Mouse (Mus musculus): ENCODE data around the gene Ifna9. TPM values are rescaled to one million over a fixed set of nuclear protein-coding genes. Genes with fewer than 3 reads are reported as not detected.
A peak's percentile ranks its signal among the peaks of the same experiment; 100 is the strongest.

The Ifna9 gene
- polyA plus RNA-seq, 1 experiment from 2014 or later, result not detected

- Histone ChIP-seq H3K4me3 (ENCODE audit: low read length) (no peak overlapping the region), H3K27me3 (replicated peaks; ENCODE audit: control insufficient read depth, insufficient read depth, low read length) (no peaks in the 10 kb centered on the region), H3K9ac (ENCODE audit: low read depth, low read length) (no peak overlapping the region), H3K4me1 (ENCODE audit: control insufficient read depth, insufficient read depth, low read depth, low read length) (no peaks in the 10 kb centered on the region), H3K27ac (ENCODE audit: low read depth, low read length) (no peak overlapping the region), H3K36me3 (ENCODE audit: control insufficient read depth, insufficient read depth, low read length) (no peaks in the 10 kb centered on the region), H3K9me3 (ENCODE audit: control insufficient read depth, low read length) (no peaks in the 10 kb centered on the region), H3K4me2 (ENCODE audit: low read length) (no peak overlapping the region)
- ATAC-seq, result no peak
- WGBS, result 69% methylated on average over 1 of the region's 1 CpGs
Measured at GRCm38 (mm10) chr4:88547986-88548385, 44.2 kb downstream of the Ifna9 start.

GRCm38 (mm10) chr4:88543649-88544234 lies 48.4 kb downstream of the Ifna9 start:
- no peaks in the 10 kb centered on the region for H3K9me3 ChIP-seq (ENCODE audit: control insufficient read depth, low read length)
- 41% methylated on average over 2 of the region's 2 CpGs for WGBS
- no peaks in the 10 kb centered on the region for H3K4me1 ChIP-seq (ENCODE audit: control insufficient read depth, insufficient read depth, low read depth, low read length)
- peak; percentile 85 for ATAC-seq
- no peaks in the 10 kb centered on the region for H3K27me3 ChIP-seq (replicated peaks; ENCODE audit: control insufficient read depth, insufficient read depth, low read length)
- H3K27ac ChIP-seq (ENCODE audit: low read depth, low read length), result no peak overlapping the region
- no peak overlapping the region for H3K4me2 ChIP-seq (ENCODE audit: low read length)
- no peak overlapping the region for H3K4me3 ChIP-seq (ENCODE audit: low read length)
- no peak overlapping the region for H3K9ac ChIP-seq (ENCODE audit: low read depth, low read length)
- H3K36me3 ChIP-seq (ENCODE audit: control insufficient read depth, insufficient read depth, low read length), result no peaks in the 10 kb centered on the region

Other genes with a start within 250 kb of the Ifna9 start
- 4.2 and 4.8 TPM in 2 replicates for gene Hacd4, start 153.5 kb downstream of the Ifna9 start, polyA plus RNA-seq (2015; fragmentation: Nextera tagmentation; extraction: Ambion mirVana)
- not detected in 2 replicates for gene Ifnb1, start 69.6 kb downstream of the Ifna9 start, polyA plus RNA-seq (2015; fragmentation: Nextera tagmentation; extraction: Ambion mirVana)
- gene Ifna15, start 34.1 kb downstream of the Ifna9 start, polyA plus RNA-seq (2015; fragmentation: Nextera tagmentation; extraction: Ambion mirVana), result not detected in 2 replicates
- not detected in 2 replicates for gene Ifna14, start 20.6 kb downstream of the Ifna9 start, polyA plus RNA-seq (2015; fragmentation: Nextera tagmentation; extraction: Ambion mirVana)
- not detected in 2 replicates for gene Ifna12, start 11.0 kb upstream of the Ifna9 start, polyA plus RNA-seq (2015; fragmentation: Nextera tagmentation; extraction: Ambion mirVana)
- not detected in 2 replicates for gene C87499, start 42.0 kb upstream of the Ifna9 start, polyA plus RNA-seq (2015; fragmentation: Nextera tagmentation; extraction: Ambion mirVana)
- gene Ifna13, start 52.1 kb upstream of the Ifna9 start, polyA plus RNA-seq (2015; fragmentation: Nextera tagmentation; extraction: Ambion mirVana), result not detected in 2 replicates
- gene Ifna16, start 84.5 kb upstream of the Ifna9 start, polyA plus RNA-seq (2015; fragmentation: Nextera tagmentation; extraction: Ambion mirVana), result not detected in 2 replicates
- gene Ifna2, start 91.5 kb upstream of the Ifna9 start, polyA plus RNA-seq (2015; fragmentation: Nextera tagmentation; extraction: Ambion mirVana), result not detected in 2 replicates
- not detected in 2 replicates for gene Ifnab, start 99.0 kb upstream of the Ifna9 start, polyA plus RNA-seq (2015; fragmentation: Nextera tagmentation; extraction: Ambion mirVana)
- 1.3 and 1.5 TPM in 2 replicates for gene Gm26566, start 129.4 kb upstream of the Ifna9 start, polyA plus RNA-seq (2015; fragmentation: Nextera tagmentation; extraction: Ambion mirVana)
- gene Klhl9, start 130.1 kb upstream of the Ifna9 start, polyA plus RNA-seq (2015; fragmentation: Nextera tagmentation; extraction: Ambion mirVana), result 90.3 and 104 TPM in 2 replicates
- not detected in 2 replicates for gene Gm13271, start 162.5 kb upstream of the Ifna9 start, polyA plus RNA-seq (2015; fragmentation: Nextera tagmentation; extraction: Ambion mirVana)
- gene Gm13283, start 167.7 kb upstream of the Ifna9 start, polyA plus RNA-seq (2015; fragmentation: Nextera tagmentation; extraction: Ambion mirVana), result not detected in 2 replicates
- gene Gm13290, start 181.4 kb upstream of the Ifna9 start, polyA plus RNA-seq (2015; fragmentation: Nextera tagmentation; extraction: Ambion mirVana), result not detected in 2 replicates
- gene Gm13289, start 184.5 kb upstream of the Ifna9 start, polyA plus RNA-seq (2015; fragmentation: Nextera tagmentation; extraction: Ambion mirVana), result not detected in 2 replicates
- not detected in 2 replicates for gene Gm13272, start 187.5 kb upstream of the Ifna9 start, polyA plus RNA-seq (2015; fragmentation: Nextera tagmentation; extraction: Ambion mirVana)
- not detected in 2 replicates for gene Ifnz, start 189.7 kb upstream of the Ifna9 start, polyA plus RNA-seq (2015; fragmentation: Nextera tagmentation; extraction: Ambion mirVana)
- not detected in 2 replicates for gene Gm13276, start 193.3 kb upstream of the Ifna9 start, polyA plus RNA-seq (2015; fragmentation: Nextera tagmentation; extraction: Ambion mirVana)
- gene Gm13277, start 196.2 kb upstream of the Ifna9 start, polyA plus RNA-seq (2015; fragmentation: Nextera tagmentation; extraction: Ambion mirVana), result not detected in 2 replicates
- not detected in 2 replicates for gene Gm13278, start 199.2 kb upstream of the Ifna9 start, polyA plus RNA-seq (2015; fragmentation: Nextera tagmentation; extraction: Ambion mirVana)
- gene Gm13275, start 202.1 kb upstream of the Ifna9 start, polyA plus RNA-seq (2015; fragmentation: Nextera tagmentation; extraction: Ambion mirVana), result not detected in 2 replicates
- gene Gm13279, start 205.0 kb upstream of the Ifna9 start, polyA plus RNA-seq (2015; fragmentation: Nextera tagmentation; extraction: Ambion mirVana), result not detected in 2 replicates
- gene Gm13285, start 207.3 kb upstream of the Ifna9 start, polyA plus RNA-seq (2015; fragmentation: Nextera tagmentation; extraction: Ambion mirVana), result 0.21 TPM in 1 of 2 replicates, not detected in the other
- not detected in 2 replicates for gene Gm13287, start 210.9 kb upstream of the Ifna9 start, polyA plus RNA-seq (2015; fragmentation: Nextera tagmentation; extraction: Ambion mirVana)
- not detected in 2 replicates for gene Gm13288, start 213.1 kb upstream of the Ifna9 start, polyA plus RNA-seq (2015; fragmentation: Nextera tagmentation; extraction: Ambion mirVana)
- gene Ifna7, start 223.8 kb upstream of the Ifna9 start, polyA plus RNA-seq (2015; fragmentation: Nextera tagmentation; extraction: Ambion mirVana), result not detected in 2 replicates
- not detected in 2 replicates for gene Ifna11, start 227.6 kb upstream of the Ifna9 start, polyA plus RNA-seq (2015; fragmentation: Nextera tagmentation; extraction: Ambion mirVana)
- not detected in 2 replicates for gene Ifna6, start 235.0 kb upstream of the Ifna9 start, polyA plus RNA-seq (2015; fragmentation: Nextera tagmentation; extraction: Ambion mirVana)
- gene Ifna5, start 243.1 kb upstream of the Ifna9 start, polyA plus RNA-seq (2015; fragmentation: Nextera tagmentation; extraction: Ambion mirVana), result not detected in 2 replicates
- not detected in 2 replicates for gene Ifna4, start 249.5 kb upstream of the Ifna9 start, polyA plus RNA-seq (2015; fragmentation: Nextera tagmentation; extraction: Ambion mirVana)